Mouse (Mus musculus): ENCODE data around the gene Rae1. TPM values are rescaled to one million over a fixed set of nuclear protein-coding genes. Genes with fewer than 3 reads are reported as not detected.

The Rae1 gene
- polyA plus RNA-seq, 1 experiment from 2014 or later: 134 TPM

DNA sequence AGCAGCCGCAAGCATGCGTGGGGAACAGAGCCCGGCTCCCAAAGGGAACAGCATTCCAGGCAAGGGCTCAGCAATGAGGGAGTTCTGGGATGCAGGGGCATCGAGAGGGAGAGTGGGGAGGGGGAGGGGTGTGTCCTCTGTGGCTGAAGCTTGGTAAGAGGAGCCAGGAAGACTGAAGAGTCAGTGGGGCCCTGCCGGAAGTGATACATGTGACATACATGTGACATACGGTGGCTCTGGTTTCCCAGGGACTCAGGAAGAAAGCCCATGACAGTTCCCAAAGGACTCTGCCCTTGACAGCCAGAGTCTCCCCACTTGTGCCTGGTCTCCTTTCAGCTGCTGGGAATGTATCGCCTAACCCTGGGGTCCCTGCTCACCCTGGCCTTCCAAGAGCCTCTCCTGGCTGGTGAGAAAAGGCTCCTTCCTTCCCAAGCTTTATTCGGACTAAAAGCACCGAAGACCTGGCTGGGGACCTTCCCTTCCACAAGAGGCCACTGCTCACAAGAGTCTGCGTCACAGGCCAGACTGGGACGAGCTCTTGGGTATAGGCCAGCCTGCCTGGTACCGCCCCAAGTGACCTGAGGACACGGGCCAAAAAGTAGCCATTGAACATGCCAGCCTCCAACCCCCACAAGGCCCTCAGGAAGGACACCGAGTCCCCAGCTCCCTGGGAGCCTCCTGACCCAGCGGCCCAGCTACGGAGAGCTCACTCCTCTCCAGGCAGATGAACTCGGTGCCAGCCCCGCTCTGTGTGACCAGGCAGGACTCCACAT lies 44.5 kb downstream of the Rae1 start:
- no peak for DNase-seq (ENCODE audit: low spot score)
- no peaks in the 10 kb centered on the region for H3K36me3 ChIP-seq (ENCODE audit: control insufficient read depth, insufficient read depth, low read length)
- H3K27ac ChIP-seq (ENCODE audit: low read depth, low read length): no peak overlapping the region
- no peaks in the 10 kb centered on the region for H3K4me1 ChIP-seq (replicated peaks; ENCODE audit: control insufficient read depth, insufficient read depth, low read length)
- H3K27me3 ChIP-seq (ENCODE audit: control insufficient read depth, insufficient read depth, low read length): no peaks in the 10 kb centered on the region
- no peak overlapping the region for H3K9ac ChIP-seq (ENCODE audit: low read depth, low read length)
- no peak for ATAC-seq (ENCODE audit: low FRiP score)
- no peaks in the 10 kb centered on the region for H3K9me3 ChIP-seq (ENCODE audit: control insufficient read depth, low read length)
- no peak overlapping the region for H3K4me2 ChIP-seq (replicated peaks; ENCODE audit: low read depth, low read length)
- no peak overlapping the region for H3K4me3 ChIP-seq (ENCODE audit: low read depth, low read length)
- WGBS: 82% methylated on average over 18 of the region's 18 CpGs

DNA sequence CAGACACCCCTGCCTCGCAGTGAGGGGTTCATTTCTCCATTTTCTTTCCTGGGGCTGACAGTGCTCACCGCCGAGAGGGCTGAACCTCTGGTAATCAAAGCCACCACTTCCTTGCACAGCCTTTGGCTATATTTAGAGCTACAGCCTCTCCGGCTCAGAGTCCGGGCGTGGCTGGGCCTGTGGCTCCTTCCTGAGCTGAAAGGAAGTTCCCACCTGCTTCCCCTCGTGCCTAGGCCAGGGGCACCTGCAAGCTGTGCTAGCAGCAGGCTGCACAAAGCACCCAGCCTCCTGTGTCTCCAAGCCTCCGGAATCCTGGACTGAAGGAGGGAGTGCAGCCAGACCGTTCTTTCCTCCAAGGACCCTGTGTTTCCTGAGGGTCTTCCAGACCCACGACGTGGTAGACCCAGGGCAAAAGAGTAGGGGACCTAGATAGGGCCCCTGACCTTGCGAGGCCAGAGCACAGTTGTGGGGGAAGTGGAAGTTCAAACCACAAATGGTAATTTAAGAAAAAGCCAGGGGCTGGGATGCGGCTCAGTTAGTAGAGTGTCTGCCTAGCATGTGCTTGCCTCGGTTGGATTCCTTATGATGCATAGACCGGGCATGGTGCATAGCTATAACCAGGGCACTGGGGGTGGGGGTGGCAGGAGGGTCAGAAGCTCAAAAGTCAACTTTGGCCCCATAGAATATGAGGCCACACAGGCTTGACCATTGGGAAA lies 46.8 kb downstream of the Rae1 start:
- Histone ChIP-seq H3K4me1 (replicated peaks; ENCODE audit: control insufficient read depth, insufficient read depth, low read length) (no peaks in the 10 kb centered on the region), H3K9me3 (ENCODE audit: control insufficient read depth, low read length) (no peaks in the 10 kb centered on the region), H3K27me3 (ENCODE audit: control insufficient read depth, insufficient read depth, low read length) (no peaks in the 10 kb centered on the region), H3K4me3 (ENCODE audit: low read depth, low read length) (no peak overlapping the region), H3K4me2 (replicated peaks; ENCODE audit: low read depth, low read length) (no peak overlapping the region), H3K36me3 (ENCODE audit: control insufficient read depth, insufficient read depth, low read length) (no peaks in the 10 kb centered on the region), H3K9ac (ENCODE audit: low read depth, low read length) (no peak overlapping the region), H3K27ac (ENCODE audit: low read depth, low read length) (no peak overlapping the region)
- 76% methylated on average over 15 of the region's 15 CpGs for WGBS
- DNase-seq (ENCODE audit: low spot score): no peak
- ATAC-seq (ENCODE audit: low FRiP score): no peak

DNA sequence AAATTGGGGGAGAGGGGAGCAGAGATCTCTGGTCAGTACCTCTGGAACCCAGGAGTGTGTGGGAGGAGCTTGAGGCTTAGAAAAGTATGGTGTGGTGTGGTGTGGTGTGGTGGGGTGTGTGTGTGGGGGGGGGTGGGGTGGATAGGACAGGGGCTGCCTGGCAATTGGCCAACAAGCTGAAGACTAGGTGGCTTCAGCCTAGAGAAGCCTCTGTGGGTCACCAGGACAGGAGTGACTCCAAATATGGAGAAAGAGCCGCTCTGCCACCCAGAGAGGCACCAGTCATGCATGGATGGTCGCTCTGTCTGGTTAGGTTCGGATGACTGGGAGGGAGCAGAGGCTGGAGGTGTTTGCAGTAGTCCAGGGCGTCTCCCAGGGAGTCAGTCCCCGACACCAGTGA lies 47.6 kb downstream of the Rae1 start:
- Histone ChIP-seq H3K27me3 (ENCODE audit: control insufficient read depth, insufficient read depth, low read length) (no peaks in the 10 kb centered on the region), H3K4me2 (replicated peaks; ENCODE audit: low read depth, low read length) (no peak overlapping the region), H3K4me1 (replicated peaks; ENCODE audit: control insufficient read depth, insufficient read depth, low read length) (no peaks in the 10 kb centered on the region), H3K27ac (ENCODE audit: low read depth, low read length) (no peak overlapping the region), H3K9ac (ENCODE audit: low read depth, low read length) (no peak overlapping the region), H3K9me3 (ENCODE audit: control insufficient read depth, low read length) (no peaks in the 10 kb centered on the region), H3K4me3 (ENCODE audit: low read depth, low read length) (no peak overlapping the region), H3K36me3 (ENCODE audit: control insufficient read depth, insufficient read depth, low read length) (no peaks in the 10 kb centered on the region)
- ATAC-seq (ENCODE audit: low FRiP score) (no peak), DNase-seq (ENCODE audit: low spot score) (no peak)
- 46% methylated on average over 5 of the region's 5 CpGs for WGBS

DNA sequence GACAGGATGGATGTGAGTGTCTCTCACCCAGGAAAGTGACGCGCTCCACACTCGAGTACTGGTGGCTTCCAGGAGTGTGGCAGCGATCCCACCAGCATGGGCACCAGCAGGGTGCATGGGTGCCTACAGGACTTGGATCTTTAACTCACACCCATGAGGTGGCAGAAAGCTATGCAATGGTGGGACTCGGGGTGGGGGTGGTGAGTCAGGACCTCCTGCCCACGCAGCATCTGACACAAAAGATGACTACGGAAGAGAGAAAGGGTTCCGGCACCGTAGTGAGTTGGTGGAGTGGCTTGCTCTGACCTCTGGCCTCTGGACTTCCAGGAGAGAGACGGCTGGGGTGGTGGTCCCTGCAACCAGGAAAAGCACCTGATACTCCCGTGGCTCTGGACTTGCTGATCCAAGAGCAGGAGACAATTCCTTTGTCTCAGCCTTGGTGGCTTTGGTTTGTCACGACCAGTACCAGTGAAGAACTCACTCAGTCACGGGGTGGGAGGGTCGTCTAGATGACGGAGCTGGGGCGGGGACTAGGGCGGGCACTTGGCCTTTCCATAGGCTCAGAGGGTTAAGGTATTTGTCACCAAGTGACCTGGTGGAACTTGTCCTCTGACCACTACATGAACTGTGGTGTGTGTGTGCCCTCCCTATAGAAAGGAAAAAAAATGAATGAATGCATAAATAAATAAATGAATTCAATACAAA lies 48.3 kb downstream of the Rae1 start:
- H3K27ac ChIP-seq (ENCODE audit: low read depth, low read length): no peak overlapping the region
- 44% methylated on average over 17 of the region's 17 CpGs for WGBS

DNA sequence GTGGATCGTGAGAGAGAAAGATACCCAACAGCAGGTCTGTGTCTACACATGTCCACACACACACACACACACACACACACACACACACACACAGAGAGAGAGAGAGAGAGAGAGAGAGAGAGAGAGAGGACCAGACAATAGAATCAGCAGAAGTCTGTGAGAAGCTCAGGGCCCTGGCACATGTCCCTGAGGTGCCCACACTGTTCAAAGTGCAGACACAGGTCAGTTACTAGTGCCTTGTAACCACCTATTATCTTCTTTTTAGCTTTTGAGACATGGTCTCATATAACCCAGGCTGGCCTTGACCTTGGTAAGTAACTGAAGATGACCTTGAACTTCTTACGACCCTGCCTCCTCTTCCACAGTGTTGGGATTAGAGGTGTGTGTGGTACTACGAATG lies 49.3 kb downstream of the Rae1 start:
- H3K9me3 ChIP-seq (ENCODE audit: control insufficient read depth, low read length): no peaks in the 10 kb centered on the region
- H3K36me3 ChIP-seq (ENCODE audit: control insufficient read depth, insufficient read depth, low read length): no peaks in the 10 kb centered on the region
- DNase-seq (ENCODE audit: low spot score): no peak
- WGBS: 87% methylated on average over 3 of the region's 3 CpGs
- H3K4me1 ChIP-seq (replicated peaks; ENCODE audit: control insufficient read depth, insufficient read depth, low read length): no peaks in the 10 kb centered on the region
- no peak for ATAC-seq (ENCODE audit: low FRiP score)
- H3K27ac ChIP-seq (ENCODE audit: low read depth, low read length): no peak overlapping the region
- H3K4me2 ChIP-seq (replicated peaks; ENCODE audit: low read depth, low read length): no peak overlapping the region
- no peaks in the 10 kb centered on the region for H3K27me3 ChIP-seq (ENCODE audit: control insufficient read depth, insufficient read depth, low read length)
- H3K9ac ChIP-seq (ENCODE audit: low read depth, low read length): no peak overlapping the region
- no peak overlapping the region for H3K4me3 ChIP-seq (ENCODE audit: low read depth, low read length)

More for the DNA sequence above, 48.3 kb downstream of the Rae1 start:
- H3K4me1 ChIP-seq (replicated peaks; ENCODE audit: control insufficient read depth, insufficient read depth, low read length): no peaks in the 10 kb centered on the region
- H3K36me3 ChIP-seq (ENCODE audit: control insufficient read depth, insufficient read depth, low read length): no peaks in the 10 kb centered on the region
- no peak for DNase-seq (ENCODE audit: low spot score)
- no peak for ATAC-seq (ENCODE audit: low FRiP score)
- H3K27me3 ChIP-seq (ENCODE audit: control insufficient read depth, insufficient read depth, low read length): no peaks in the 10 kb centered on the region
- no peak overlapping the region for H3K4me2 ChIP-seq (replicated peaks; ENCODE audit: low read depth, low read length)
- H3K4me3 ChIP-seq (ENCODE audit: low read depth, low read length): no peak overlapping the region
- no peaks in the 10 kb centered on the region for H3K9me3 ChIP-seq (ENCODE audit: control insufficient read depth, low read length)
- no peak overlapping the region for H3K9ac ChIP-seq (ENCODE audit: low read depth, low read length)

DNA sequence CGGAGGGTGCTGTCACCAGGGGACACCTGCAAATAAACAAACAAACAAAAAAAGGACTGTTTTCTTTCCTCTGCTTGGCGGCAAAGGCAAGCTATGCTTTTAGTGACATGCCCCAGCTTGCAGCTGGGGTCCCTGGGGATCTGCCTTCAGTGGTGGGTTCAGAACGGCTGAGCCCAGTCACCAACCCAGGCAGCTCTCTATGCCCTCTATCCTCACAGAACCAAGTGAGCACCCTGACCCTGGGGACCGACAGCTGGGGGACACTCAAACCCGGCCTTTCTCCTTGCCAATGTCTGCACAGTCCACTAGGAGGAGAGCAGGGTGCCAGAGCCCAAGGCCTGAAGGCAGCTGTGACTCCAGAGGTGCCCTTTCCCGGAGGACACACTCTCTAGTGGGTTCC lies 49.9 kb downstream of the Rae1 start:
- Histone ChIP-seq H3K4me2 (replicated peaks; ENCODE audit: low read depth, low read length) (no peak overlapping the region), H3K4me3 (ENCODE audit: low read depth, low read length) (no peak overlapping the region), H3K4me1 (replicated peaks; ENCODE audit: control insufficient read depth, insufficient read depth, low read length) (no peaks in the 10 kb centered on the region), H3K9me3 (ENCODE audit: control insufficient read depth, low read length) (no peaks in the 10 kb centered on the region), H3K36me3 (ENCODE audit: control insufficient read depth, insufficient read depth, low read length) (no peaks in the 10 kb centered on the region), H3K27me3 (ENCODE audit: control insufficient read depth, insufficient read depth, low read length) (no peaks in the 10 kb centered on the region), H3K27ac (ENCODE audit: low read depth, low read length) (no peak overlapping the region), H3K9ac (ENCODE audit: low read depth, low read length) (no peak overlapping the region)
- WGBS: 49% methylated on average over 6 of the region's 6 CpGs
- ATAC-seq (ENCODE audit: low FRiP score) (no peak), DNase-seq (ENCODE audit: low spot score) (no peak)

DNA sequence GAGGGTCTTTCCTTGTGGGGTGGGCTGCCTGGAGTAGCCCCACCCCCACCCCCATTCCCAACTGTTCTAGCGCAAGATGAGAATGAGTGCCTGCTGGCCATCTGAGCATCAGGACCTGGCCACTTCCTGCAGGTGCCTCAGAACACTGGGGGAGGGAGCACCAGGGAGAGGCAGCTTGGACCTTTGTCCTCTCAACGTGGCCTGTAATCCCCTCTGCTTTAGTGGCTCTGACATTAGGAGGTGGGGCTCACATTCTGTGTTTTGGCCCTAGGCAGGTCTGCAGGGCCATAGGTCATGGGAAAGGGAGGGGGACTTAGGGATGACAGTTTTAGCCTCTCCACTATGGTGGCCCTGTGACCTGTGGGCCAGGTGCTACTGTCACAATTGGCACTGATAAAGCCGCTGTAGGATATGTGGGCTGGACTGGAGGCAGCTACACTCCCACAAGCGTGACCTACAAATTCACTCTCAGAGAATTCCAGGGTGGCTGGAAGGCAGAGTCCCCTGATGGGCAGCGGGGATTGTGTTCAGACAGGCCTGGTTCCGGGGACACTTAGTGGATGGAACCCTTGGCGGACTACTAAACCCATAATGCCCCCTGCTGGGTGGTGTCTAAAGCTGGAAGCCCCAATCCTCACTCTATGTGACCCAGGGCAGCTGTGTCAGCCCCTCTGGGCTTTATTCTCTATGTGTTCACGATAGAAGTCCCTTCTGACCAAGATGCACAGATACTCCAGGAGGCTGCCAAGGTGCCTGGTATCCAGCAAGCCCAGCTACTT lies 50.9 kb downstream of the Rae1 start:
- 34% methylated on average over 8 of the region's 8 CpGs for WGBS
- ATAC-seq (ENCODE audit: low FRiP score) (0 out of 2 replicates have a peak, but pooled peaks have one; percentile 7), DNase-seq (ENCODE audit: low spot score) (no peak)
- no peak overlapping the region for H3K27ac ChIP-seq (ENCODE audit: low read depth, low read length)
- no peak overlapping the region for H3K4me2 ChIP-seq (replicated peaks; ENCODE audit: low read depth, low read length)
- no peaks in the 10 kb centered on the region for H3K4me1 ChIP-seq (replicated peaks; ENCODE audit: control insufficient read depth, insufficient read depth, low read length)
- no peaks in the 10 kb centered on the region for H3K27me3 ChIP-seq (ENCODE audit: control insufficient read depth, insufficient read depth, low read length)
- H3K4me3 ChIP-seq (ENCODE audit: low read depth, low read length): no peak overlapping the region
- H3K9me3 ChIP-seq (ENCODE audit: control insufficient read depth, low read length): no peaks in the 10 kb centered on the region
- H3K9ac ChIP-seq (ENCODE audit: low read depth, low read length): no peak overlapping the region
- no peaks in the 10 kb centered on the region for H3K36me3 ChIP-seq (ENCODE audit: control insufficient read depth, insufficient read depth, low read length)

DNA sequence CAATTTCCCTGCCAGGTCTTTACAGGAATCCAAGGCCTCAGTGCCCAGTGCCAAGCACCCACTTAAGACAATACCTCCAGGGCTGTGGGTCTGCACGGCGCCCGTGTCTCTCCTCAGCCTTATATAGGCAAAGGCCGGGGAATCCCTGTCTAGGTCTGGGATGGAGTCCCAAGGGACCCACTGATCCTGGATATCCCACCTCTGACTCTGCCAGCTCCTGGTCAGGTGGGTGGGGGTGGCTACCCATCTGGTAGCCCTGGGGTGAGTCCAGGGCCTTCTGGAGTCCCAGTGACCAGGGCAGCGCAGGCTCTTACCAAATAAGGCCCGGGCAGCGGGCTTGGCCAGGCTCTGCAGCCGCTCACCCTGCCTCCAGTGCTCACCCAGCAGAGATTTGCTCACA lies 53.0 kb downstream of the Rae1 start:
- Histone ChIP-seq H3K36me3 (ENCODE audit: control insufficient read depth, insufficient read depth, low read length) (no peaks in the 10 kb centered on the region), H3K4me1 (replicated peaks; ENCODE audit: control insufficient read depth, insufficient read depth, low read length) (no peaks in the 10 kb centered on the region), H3K9me3 (ENCODE audit: control insufficient read depth, low read length) (no peaks in the 10 kb centered on the region), H3K27ac (ENCODE audit: low read depth, low read length) (no peak overlapping the region), H3K4me2 (replicated peaks; ENCODE audit: low read depth, low read length) (no peak overlapping the region), H3K4me3 (ENCODE audit: low read depth, low read length) (no peak overlapping the region), H3K27me3 (ENCODE audit: control insufficient read depth, insufficient read depth, low read length) (no peaks in the 10 kb centered on the region), H3K9ac (ENCODE audit: low read depth, low read length) (no peak overlapping the region)
- no peak for ATAC-seq (ENCODE audit: low FRiP score)
- DNase-seq (ENCODE audit: low spot score): no peak
- 86% methylated on average over 8 of the region's 8 CpGs for WGBS
